Mouse (Mus musculus): ENCODE measurements around the gene Camta1.
"Not testable (repeated sequence)": the region's sequence is repeated elsewhere in the genome, so short reads cannot be mapped to it uniquely, and the experiment has no call there.

The Camta1 gene

GRCm38 (mm10) chr4:151059566-151059965, 802.1 kb downstream of the Camta1 start:
- DNase-seq (ENCODE audit: low spot score) = no peak

GRCm38 (mm10) chr4:151058634-151059033, 803.0 kb downstream of the Camta1 start:
- no peak for DNase-seq (ENCODE audit: low spot score)

DNA sequence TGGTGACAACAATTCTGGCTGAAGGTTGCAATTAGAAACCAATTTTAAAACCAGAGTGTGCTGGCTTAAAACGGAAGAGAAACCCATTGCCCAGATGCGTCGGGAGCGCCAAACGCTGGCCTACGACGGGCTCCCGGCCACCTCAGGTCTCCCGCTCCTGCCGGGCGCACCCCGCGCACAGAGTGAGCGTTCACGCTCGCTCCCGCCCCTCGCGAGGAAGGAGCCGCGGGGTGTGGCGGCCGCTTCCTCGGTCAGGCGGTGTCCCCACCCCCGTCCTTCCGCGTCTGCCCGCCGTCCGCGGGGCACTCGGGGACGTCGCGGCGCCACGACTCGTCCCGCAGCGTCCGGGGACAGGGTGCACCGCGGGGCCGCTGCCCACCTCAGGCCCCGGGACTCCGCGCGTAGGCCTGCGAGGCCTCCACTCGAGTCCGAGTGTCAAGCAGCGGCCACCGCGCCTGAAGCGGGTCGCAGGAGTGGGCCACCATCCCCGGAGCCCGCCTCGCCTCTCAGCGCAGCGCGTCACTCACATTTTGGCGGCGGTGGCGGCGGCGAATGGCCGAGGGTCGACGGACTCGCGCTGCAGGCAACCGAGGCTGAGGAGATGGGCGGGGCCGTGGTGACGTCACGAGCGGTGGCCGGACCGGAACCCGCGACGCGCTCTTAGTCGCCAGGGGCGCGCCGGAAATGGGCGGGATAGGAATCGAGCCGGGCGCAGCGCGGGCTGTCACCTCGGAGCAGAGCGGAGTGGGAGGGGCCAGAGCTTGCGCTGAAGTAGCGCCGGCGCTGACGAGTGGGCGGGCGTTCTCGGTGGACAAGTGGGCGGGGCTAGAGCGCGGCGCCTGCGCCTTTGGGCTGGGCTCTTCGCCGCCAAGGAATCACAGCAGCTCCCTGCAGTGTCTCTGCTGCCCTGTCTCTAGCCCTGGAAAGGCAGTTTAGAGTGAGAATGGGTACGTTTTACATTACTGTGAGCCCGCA, 804.0 kb downstream of the Camta1 start, which contains the start of gene Vamp3:
Gene Vamp3, minus strand, starts transcription at position 617 of the 975 bp plus-strand sequence.
- DNase-seq (ENCODE audit: low spot score) = peak; percentile 98

DNA sequence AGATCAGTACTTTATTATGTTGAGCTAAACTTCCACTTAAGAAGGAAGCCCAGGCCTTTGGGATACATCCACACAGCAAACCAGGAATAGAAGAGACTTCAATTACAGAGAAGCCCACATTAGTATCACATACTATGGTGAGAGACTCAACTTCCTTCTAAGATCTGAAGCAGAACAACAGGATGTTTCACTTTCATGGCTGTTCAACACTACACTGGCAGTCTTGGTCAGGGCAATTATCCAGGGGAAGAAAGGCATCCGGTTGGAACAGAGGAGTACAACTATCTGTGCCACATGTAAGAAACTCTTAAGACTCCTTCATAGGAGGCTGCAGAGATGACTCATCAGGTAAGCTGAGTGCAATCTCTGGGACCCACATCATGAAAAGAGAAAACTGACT, 810.5 kb downstream of the Camta1 start:
- no peak for DNase-seq (ENCODE audit: low spot score)

GRCm38 (mm10) chr4:151046524-151046923, 815.2 kb downstream of the Camta1 start:
- DNase-seq (ENCODE audit: low spot score) = no peak

DNA sequence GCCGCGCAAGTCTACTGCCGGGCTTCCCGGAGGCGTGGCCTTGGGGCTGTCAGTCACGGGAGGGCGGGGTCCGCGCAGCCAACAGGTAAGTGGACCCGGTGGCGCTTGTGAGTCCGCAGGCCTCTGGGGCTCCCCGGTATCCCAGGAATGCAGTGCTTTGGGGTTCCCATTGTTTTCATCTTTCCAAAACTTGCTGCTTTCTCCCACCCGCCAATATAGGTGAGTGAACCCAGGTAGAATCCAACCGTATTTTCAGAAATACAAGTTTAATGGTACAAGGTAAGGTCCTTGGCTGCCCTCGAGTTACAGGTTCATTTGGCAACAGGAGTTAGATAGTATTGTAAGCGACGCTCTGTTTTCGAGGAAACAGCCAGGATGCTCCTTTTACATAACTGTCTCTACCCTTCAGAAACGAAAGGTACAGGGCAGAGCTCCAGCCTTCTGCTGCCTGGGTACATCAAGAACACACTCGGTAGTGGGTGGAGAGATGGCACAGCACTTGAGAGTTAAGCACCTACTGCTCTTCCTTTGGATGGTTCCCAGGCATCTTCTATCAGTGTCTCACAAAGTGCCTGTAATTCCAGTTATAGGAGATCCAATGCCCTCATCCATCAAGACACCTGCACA, 816.6 kb downstream of the Camta1 start:
- no peak for DNase-seq (ENCODE audit: low spot score)

DNA sequence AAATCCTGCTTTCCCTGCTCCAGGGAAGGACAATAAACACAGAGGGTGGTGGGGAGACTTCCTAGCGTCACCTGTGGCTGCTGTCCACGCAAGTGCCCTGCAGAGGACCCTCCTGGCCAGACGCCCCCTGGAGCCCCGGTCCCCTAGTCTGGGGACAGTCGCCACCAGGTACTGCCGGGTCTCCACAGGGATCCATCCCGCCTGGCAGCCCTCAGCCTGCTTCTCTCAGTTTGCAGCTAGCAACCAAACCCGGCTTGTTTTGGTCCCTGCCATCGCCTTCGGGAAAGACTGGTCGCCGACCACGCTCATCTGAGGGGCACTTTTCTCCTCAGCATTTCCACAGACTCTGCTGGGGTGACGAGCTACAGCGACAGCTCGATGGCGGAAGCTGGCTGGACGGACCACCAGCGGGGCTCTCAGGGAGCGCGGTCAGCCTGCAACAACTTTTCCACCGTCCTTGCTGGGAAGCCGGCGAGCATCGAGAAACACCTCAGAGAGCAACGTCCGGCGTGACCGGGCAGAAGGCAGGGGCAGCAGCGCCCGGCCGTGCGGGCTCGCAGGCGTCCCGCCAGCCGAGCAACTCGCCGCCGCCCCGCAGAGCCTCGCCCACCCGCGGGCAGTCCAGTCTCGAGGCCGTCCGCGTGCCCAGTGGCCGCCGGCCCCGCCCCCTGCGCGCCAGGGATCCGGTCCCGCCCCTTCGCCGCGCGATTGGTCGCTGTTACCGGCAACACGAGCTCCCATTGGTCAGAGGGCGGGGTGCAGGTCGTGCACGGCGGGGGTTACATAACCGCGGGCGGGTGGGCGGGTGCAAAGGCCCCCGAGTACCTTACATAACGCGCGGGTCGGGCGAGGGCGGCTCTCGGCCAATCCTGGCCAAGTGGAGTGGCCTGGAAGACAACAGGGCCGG, 817.4 kb downstream of the Camta1 start, which contains the start of gene Per3:
Gene Per3, minus strand, starts transcription at position 629 of the 907 bp plus-strand sequence.
- peak; percentile 96 for DNase-seq (ENCODE audit: low spot score)

DNA sequence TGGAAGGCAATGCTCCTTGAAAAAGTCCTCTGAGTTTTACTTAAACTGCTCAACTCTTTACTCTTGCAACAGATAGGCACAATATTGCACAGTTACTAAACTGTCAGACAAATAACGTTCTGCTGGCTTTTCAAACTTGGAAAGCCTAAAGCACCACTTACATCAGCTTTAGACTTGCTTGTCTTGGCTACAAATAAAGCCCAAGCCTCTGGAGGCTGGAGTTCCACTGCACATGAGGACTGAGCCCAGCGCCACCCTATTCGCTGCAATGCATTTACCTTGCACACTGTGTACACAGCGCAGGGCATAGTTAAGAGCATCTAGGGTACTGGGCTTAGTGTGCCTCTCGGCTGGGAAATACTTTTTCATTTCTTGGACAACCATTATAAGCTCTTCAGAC, 818.4 kb downstream of the Camta1 start:
- no peak for DNase-seq (ENCODE audit: low spot score)

GRCm38 (mm10) chr4:151041506-151041905, 820.2 kb downstream of the Camta1 start:
- no peak for DNase-seq (ENCODE audit: low spot score)

DNA sequence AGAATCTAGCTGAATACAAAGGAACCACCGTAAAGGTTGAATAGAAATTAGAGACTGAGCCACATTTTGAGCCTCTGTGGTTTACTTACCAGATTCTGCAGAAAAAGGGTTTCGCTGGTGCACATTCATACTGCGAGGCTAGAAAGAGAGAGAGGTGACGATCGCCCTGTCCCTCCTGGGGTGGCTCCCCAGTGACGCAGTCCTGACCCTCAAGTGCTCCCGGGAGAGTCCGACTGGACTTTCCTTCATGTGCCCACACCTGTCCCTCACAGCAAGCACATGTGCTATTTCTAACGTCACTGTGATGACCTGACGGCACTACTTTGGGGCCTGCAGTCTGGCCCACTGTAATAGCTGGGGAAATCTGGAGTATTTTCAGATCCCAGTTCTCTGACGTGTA, 823.9 kb downstream of the Camta1 start:
- no peak for DNase-seq (ENCODE audit: low spot score)

DNA sequence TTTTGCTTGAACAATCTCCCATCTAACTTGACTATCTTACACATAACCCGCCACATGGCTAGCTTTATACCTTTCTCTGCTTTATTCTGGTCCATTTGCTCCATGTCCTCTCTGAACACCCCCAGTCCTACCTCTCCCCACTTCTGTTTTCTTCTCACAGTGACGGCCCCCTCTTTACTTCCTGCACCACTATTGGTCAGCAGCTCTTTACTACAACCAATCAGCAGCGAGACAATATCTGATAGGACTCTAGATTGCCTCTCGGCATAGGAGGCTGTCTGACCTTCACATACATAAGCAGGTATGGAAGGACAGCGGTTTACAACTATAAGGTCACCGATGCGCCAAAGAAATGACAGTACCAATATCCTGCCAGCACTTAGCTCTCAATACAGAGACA, 825.2 kb downstream of the Camta1 start:
- DNase-seq (ENCODE audit: low spot score) = no peak

- no peak for DNase-seq (ENCODE audit: low spot score)
These were observed 834.7 kb downstream of the Camta1 start for GRCm38 (mm10) chr4:151027001-151027400.

- no peak for DNase-seq (ENCODE audit: low spot score)
These were observed 837.5 kb downstream of the Camta1 start for GRCm38 (mm10) chr4:151024152-151024551.

DNA sequence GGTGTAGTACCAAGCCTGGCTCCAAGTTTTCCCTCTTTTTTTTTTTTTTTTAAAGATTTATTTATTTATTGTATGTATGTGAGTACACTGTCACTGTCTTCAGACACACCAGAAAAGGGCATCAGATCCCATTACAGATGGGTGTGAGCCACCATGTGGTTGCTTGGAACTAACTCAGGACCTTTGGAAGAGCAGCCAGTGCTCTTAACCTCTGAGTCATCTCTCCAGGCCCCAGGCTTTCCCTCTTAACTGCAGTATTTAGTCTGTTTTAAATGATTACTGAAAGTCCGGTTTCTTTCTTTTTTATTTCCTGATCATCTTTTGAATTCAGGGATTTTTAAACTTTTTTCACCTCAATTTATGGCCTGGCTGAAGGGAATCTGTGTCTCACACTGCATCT, 844.3 kb downstream of the Camta1 start:
- DNase-seq (ENCODE audit: low spot score) = not testable (repeated sequence)

DNA sequence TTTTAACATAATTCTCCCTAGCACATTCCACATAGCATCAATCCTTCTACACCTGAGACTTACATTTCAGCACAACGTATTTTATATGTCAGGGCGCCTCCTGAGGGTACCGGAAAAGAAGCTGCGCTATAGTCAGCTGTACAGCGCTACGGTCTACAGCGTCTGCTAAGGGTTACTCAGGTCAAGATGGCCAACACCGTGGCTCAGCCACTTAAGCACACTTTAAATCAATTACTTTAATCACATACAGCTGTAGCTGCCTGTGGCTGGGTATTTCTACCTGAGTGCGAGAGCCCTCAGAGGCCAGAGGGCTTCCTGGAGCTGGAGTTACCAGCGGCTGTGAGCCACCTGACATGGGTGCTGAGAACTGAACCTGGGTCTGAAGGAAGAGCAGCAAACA, 845.7 kb downstream of the Camta1 start:
- no peak for DNase-seq (ENCODE audit: low spot score)

GRCm38 (mm10) chr4:151010316-151010715, 851.4 kb downstream of the Camta1 start:
- no peak for DNase-seq (ENCODE audit: low spot score)

GRCm38 (mm10) chr4:151006945-151007344, 854.7 kb downstream of the Camta1 start:
- peak; percentile 34 for DNase-seq (ENCODE audit: low spot score)

DNA sequence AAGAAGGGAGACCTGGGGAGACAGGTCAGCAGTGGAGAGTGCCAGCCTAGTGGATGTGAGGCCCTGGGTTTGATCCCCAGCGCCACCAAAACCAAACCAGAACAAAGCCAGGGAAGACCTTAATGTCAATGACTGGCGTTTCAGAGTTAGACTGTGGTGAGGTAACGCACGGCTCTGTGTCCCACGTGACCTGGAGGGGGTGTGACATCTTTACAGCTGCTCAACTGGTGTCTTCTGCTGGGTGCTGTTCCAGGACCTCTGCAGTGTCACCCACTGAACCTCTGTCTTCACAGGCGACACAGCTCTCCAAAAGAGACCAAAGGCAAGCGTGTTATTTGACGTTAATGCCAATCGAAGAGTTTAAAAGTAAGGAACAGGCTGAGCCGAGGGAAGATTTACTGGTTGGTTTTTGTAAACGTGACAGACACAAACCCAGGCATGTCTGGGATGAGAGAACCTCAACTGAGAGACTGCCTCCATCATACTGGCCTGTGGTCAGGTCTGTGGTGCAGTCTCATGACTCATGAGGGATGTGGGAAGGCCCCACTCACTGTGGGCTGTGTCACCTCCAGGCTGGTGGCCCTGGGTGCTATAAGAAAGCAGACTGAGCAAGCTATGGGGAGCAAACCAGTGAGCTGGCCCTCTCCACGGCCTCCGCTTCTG, 855.9 kb downstream of the Camta1 start:
- no peak for DNase-seq (ENCODE audit: low spot score)

DNA sequence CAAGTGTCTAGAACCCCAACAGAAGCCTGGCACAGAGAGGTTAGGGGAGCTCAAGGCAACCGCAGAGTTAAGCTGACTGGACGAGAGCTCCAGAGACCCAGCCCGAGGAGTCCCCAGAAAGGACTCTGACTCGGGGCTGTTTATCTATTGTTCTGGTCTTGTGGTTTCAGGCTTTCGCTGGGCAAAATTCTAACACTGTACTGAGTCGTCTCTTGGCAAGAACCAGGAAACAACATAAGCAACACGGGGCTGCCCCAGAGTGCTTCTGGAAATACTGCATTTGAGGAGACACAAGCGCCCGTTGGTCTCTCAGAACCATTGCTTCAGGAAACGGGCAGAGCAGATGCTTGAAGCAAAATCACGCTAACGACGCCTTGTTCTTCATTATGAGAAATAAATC, 860.3 kb downstream of the Camta1 start:
- DNase-seq (ENCODE audit: low spot score) = no peak

- DNase-seq (ENCODE audit: low spot score) = no peak
These were observed 863.0 kb downstream of the Camta1 start for GRCm38 (mm10) chr4:150998626-150999025.

DNA sequence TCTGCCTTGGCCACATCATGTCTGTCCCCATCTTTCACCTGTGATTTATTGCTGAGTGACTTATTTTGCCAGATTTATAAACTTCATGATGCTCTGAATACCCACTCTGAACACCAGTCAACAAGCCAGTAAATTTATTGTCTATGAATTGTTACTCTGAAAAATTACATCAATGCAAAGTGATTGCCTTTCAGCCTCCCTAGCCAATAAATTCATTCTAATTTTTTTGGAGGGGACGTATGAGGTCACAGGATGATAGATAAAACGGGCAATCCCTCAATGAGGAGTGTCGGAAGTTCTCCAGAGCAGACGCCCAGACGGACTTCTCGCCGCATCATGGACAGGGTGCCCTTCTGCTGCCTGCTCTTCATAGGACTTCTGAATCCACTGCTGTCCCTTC, 864.9 kb downstream of the Camta1 start, which contains the start of gene Uts2:
Gene Uts2, plus strand, starts transcription at position 301 of the 400 bp plus-strand sequence.
- DNase-seq (ENCODE audit: low spot score) = no peak
